ENCODE assay signal across 15 mouse cellular contexts in the genomic region with DNA sequence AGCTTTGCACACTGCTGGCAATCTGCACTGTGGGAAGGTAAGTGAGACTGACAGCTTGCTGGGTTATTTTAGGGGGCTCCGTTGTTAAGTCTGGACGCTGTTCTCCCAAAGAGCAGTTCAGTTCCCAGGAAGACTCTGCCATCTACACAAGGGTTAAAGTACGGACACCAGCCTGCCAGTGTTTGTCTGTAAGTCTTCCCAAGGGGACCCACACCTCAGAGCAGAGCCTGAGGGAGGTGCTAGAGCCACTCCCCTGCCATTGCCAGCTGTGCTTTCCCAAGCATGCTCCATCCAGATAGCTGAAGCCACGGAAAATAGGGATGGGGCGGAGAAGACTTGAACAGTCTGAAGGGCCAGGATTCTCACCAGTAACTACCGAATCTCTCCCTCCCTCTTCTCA. TPM values are rescaled to one million over a fixed set of nuclear protein-coding genes. Genes with fewer than 3 reads are reported as not detected.
A peak's percentile ranks its signal among the peaks of the same experiment; 100 is the strongest.
DNase-seq lines count a peak whose midpoint lies in the region; ATAC-seq lines count a peak whose summit lies in the region.
"Had no signal": no experiment of that assay in that cellular context is flagged by ENCODE, and none has a peak within 500 bp of the region (broad histone marks: within the 10 kb centered on the region; RNA-seq: fewer than 3 reads in every experiment).

No protein-coding gene starts in this region.

- no peak overlapping the region; the same call in 1 of the 2 replicates for H3K4me2 ChIP-seq in hindbrain, embryonic 11.5 days (replicated peaks; ENCODE audit: low read depth, low read length)
- H3K4me2 ChIP-seq in embryonic facial prominence, embryonic 13.5 days, result peak overlapping the region; percentile 3; the same call in 1 of the 2 replicates
- H3K4me2 ChIP-seq in midbrain, embryonic 16.5 days (ENCODE audit: low read length), result peak overlapping the region; percentile 88
- no peak overlapping the region for H3K4me2 ChIP-seq in kidney, embryonic 16.5 days (replicated peaks; ENCODE audit: low read depth, low read length)
- H3K4me2 ChIP-seq: limb, embryonic 12.5 days had no signal

- no peak overlapping the region for H3K9ac ChIP-seq in hindbrain, embryonic 11.5 days (ENCODE audit: low read depth, low read length)
- H3K9ac ChIP-seq in embryonic facial prominence, embryonic 13.5 days, result no peak overlapping the region
- H3K9ac ChIP-seq in midbrain, embryonic 16.5 days (ENCODE audit: low read depth, low read length), result 0 out of 2 replicates have a peak overlapping the region, but pooled peaks have one; percentile 23
- H3K9ac ChIP-seq in kidney, embryonic 16.5 days (replicated peaks; ENCODE audit: low read length), result no peak overlapping the region
- H3K9ac ChIP-seq: limb, embryonic 12.5 days; liver, postnatal 0 days had no signal

- peak; percentile 53 for DNase-seq in cerebellum, adult 9-11 months
- DNase-seq in cerebellum, postnatal 4 days (ENCODE audit: low spot score in 2 of 2), result no peak
- peak; percentile 13 for DNase-seq in hindbrain, embryonic 11.5 days (ENCODE audit: low spot score)
- no peak for DNase-seq in hindbrain, embryonic 10.5 days (ENCODE audit: low spot score)
- DNase-seq in gastrocnemius, postnatal 25 days, result no peak
- DNase-seq: adrenal gland, postnatal 14 days; kidney, postnatal 25 days; layer of hippocampus, postnatal 36 days; liver, postnatal 0 days; thymus, postnatal 14 days had no signal

- H3K4me1 ChIP-seq in hindbrain, embryonic 11.5 days (replicated peaks; ENCODE audit: control insufficient read depth, insufficient read depth, low read length), result peaks cover 11% of the 10 kb centered on the region
- H3K4me1 ChIP-seq in hindbrain, embryonic 10.5 days (replicated peaks), result peaks cover 33% of the 10 kb centered on the region
- peaks cover 26% of the 10 kb centered on the region for H3K4me1 ChIP-seq in embryonic facial prominence, embryonic 13.5 days
- H3K4me1 ChIP-seq in midbrain, embryonic 16.5 days (ENCODE audit: control insufficient read depth, insufficient read depth, low read length), result peaks cover 33% of the 10 kb centered on the region
- peaks cover 10% of the 10 kb centered on the region for H3K4me1 ChIP-seq in kidney, embryonic 16.5 days (ENCODE audit: insufficient read depth, low read length)

- WGBS in hindbrain, embryonic 11.5 days, result 58% methylated on average over 6 of the region's 6 CpGs
- WGBS in hindbrain, embryonic 10.5 days, result 62% methylated on average over 6 of the region's 6 CpGs
- WGBS in embryonic facial prominence, embryonic 13.5 days, result 49% methylated on average over 6 of the region's 6 CpGs
- WGBS in midbrain, embryonic 16.5 days, result 62% methylated on average over 6 of the region's 6 CpGs
- 37% methylated on average over 6 of the region's 6 CpGs for WGBS in kidney, embryonic 16.5 days

- H3K27ac ChIP-seq in hindbrain, embryonic 11.5 days (ENCODE audit: low read depth, low read length), result no peak overlapping the region
- no peak overlapping the region for H3K27ac ChIP-seq in hindbrain, embryonic 10.5 days
- no peak overlapping the region for H3K27ac ChIP-seq in embryonic facial prominence, embryonic 13.5 days
- no peak overlapping the region for H3K27ac ChIP-seq in midbrain, embryonic 16.5 days (ENCODE audit: low read length)
- no peak overlapping the region for H3K27ac ChIP-seq in kidney, embryonic 16.5 days (ENCODE audit: low read length)
- H3K27ac ChIP-seq: limb, embryonic 12.5 days had no signal

- H3K36me3 ChIP-seq in hindbrain, embryonic 11.5 days (ENCODE audit: control insufficient read depth, insufficient read depth, low read length), result no peaks in the 10 kb centered on the region
- no peaks in the 10 kb centered on the region for H3K36me3 ChIP-seq in hindbrain, embryonic 10.5 days
- H3K36me3 ChIP-seq in embryonic facial prominence, embryonic 13.5 days, result no peaks in the 10 kb centered on the region
- H3K36me3 ChIP-seq in midbrain, embryonic 16.5 days (ENCODE audit: control insufficient read depth, insufficient read depth, low read length), result no peaks in the 10 kb centered on the region
- no peaks in the 10 kb centered on the region for H3K36me3 ChIP-seq in kidney, embryonic 16.5 days (ENCODE audit: insufficient read depth, low read length)
- H3K36me3 ChIP-seq: limb, embryonic 12.5 days had no signal

- no peaks in the 10 kb centered on the region for H3K9me3 ChIP-seq in hindbrain, embryonic 11.5 days (ENCODE audit: control insufficient read depth, low read length)
- H3K9me3 ChIP-seq in hindbrain, embryonic 10.5 days, result no peaks in the 10 kb centered on the region
- H3K9me3 ChIP-seq in embryonic facial prominence, embryonic 13.5 days, result no peaks in the 10 kb centered on the region
- no peaks in the 10 kb centered on the region for H3K9me3 ChIP-seq in midbrain, embryonic 16.5 days (replicated peaks; ENCODE audit: control insufficient read depth, low read length, poor library complexity, severe bottlenecking)
- H3K9me3 ChIP-seq in kidney, embryonic 16.5 days (ENCODE audit: low read length), result no peaks in the 10 kb centered on the region
- H3K9me3 ChIP-seq: limb, embryonic 12.5 days had no signal

- H3K4me3 ChIP-seq in hindbrain, embryonic 11.5 days (ENCODE audit: low read depth, low read length), result no peak overlapping the region
- H3K4me3 ChIP-seq in hindbrain, embryonic 10.5 days, result no peak overlapping the region
- H3K4me3 ChIP-seq in embryonic facial prominence, embryonic 13.5 days, result no peak overlapping the region
- no peak overlapping the region for H3K4me3 ChIP-seq in midbrain, embryonic 16.5 days (ENCODE audit: low read depth, low read length)
- no peak overlapping the region for H3K4me3 ChIP-seq in kidney, embryonic 16.5 days (ENCODE audit: low read length)
- H3K4me3 ChIP-seq: limb, embryonic 12.5 days had no signal

- no peak for ATAC-seq in hindbrain, embryonic 11.5 days (ENCODE audit: low FRiP score)
- no peak for ATAC-seq in embryonic facial prominence, embryonic 13.5 days (ENCODE audit: insufficient number of reproducible peaks, insufficient read depth, low FRiP score, low TSS enrichment, low read depth)
- no peak for ATAC-seq in midbrain, embryonic 16.5 days
- ATAC-seq in kidney, embryonic 16.5 days (ENCODE audit: low FRiP score, low TSS enrichment), result no peak
- ATAC-seq: inflammation-experienced regulatory T-cells, adult 6 months; liver, postnatal 0 days had no signal

- peaks cover 10% of the 10 kb centered on the region for H3K27me3 ChIP-seq in hindbrain, embryonic 11.5 days (ENCODE audit: control insufficient read depth, insufficient read depth, low read length)
- H3K27me3 ChIP-seq in hindbrain, embryonic 10.5 days (ENCODE audit: insufficient read depth, poor library complexity, severe bottlenecking), result peaks cover 30% of the 10 kb centered on the region
- peaks cover 34% of the 10 kb centered on the region for H3K27me3 ChIP-seq in embryonic facial prominence, embryonic 13.5 days
- no peaks in the 10 kb centered on the region for H3K27me3 ChIP-seq in midbrain, embryonic 16.5 days (ENCODE audit: control insufficient read depth, insufficient read depth, low read depth, low read length)
- peaks cover 22% of the 10 kb centered on the region for H3K27me3 ChIP-seq in kidney, embryonic 16.5 days (ENCODE audit: insufficient read depth, low read length)

RNA-seq across cellular contexts. Expression of a gene that starts 8.6 kb away (rescaled TPM):
- polyA plus RNA-seq in hindbrain, embryonic 11.5 days (2014; fragmentation: Nextera tagmentation; extraction: Ambion mirVana), result 5.0 and 5.3 TPM in 2 replicates
- 2.5 and 2.7 TPM in 2 replicates for polyA plus RNA-seq in hindbrain, embryonic 10.5 days (2016; fragmentation: Nextera tagmentation; extraction: Ambion mirVana)
- 2.0 and 2.6 TPM in 2 replicates for polyA plus RNA-seq in embryonic facial prominence, embryonic 13.5 days (2015; fragmentation: Nextera tagmentation; extraction: Ambion mirVana)
- 12.2 and 13.7 TPM in 2 replicates for polyA plus RNA-seq in midbrain, embryonic 16.5 days (2015; fragmentation: Nextera tagmentation; extraction: Ambion mirVana)
- total RNA-seq in gastrocnemius, postnatal 25 days (2021), result under 1 TPM; 0.26 to 0.40 TPM
- 0.53 and 0.55 TPM in 2 replicates for polyA plus RNA-seq in kidney, embryonic 16.5 days (2015; fragmentation: Nextera tagmentation; extraction: Ambion mirVana)
- polyA plus RNA-seq: inflammation-experienced regulatory T-cells, adult 6 months had no signal

Comparison
In these comparisons a context has a peak if more than half of its experiments do, and no peak if none do; other contexts are left out.
1. DNase-seq: peak in cerebellum, adult 9-11 months (single experiment) and hindbrain, embryonic 11.5 days (single experiment); none in cerebellum, postnatal 4 days (0 of 2), hindbrain, embryonic 10.5 days (single experiment) and gastrocnemius, postnatal 25 days (single experiment).
2. H3K4me2 ChIP-seq: peak in embryonic facial prominence, embryonic 13.5 days (single experiment) and midbrain, embryonic 16.5 days (single experiment); none in hindbrain, embryonic 11.5 days (single experiment) and kidney, embryonic 16.5 days (single experiment).